Mouse (Mus musculus): ENCODE data around the gene Rerg.

The Rerg gene

DNA sequence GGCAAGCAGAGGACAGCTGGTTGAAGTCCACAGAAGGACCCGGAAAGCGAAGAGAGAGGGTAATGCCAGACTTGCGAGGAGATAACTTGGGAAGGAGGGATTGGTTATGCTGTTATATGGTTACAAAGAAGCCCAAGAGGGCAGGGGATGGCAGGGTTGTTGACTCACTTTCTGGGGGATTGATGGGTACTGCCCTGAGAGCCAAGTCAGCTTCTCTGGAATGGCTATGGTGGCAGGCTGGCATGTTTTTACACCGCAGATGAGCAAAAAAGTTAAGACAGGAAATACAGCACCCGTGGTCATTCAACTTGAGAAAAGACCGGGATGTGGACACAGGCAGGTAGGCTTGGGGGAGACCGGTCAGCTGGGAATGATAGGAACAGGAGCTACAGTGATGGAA is 7.8 kb downstream of the Rerg start:
- no peak for DNase-seq

- no peak for DNase-seq
Measured at GRCm38 (mm10) chr6:137161491-137162088, 8.7 kb downstream of the Rerg start.

- DNase-seq, result no peak
Measured at GRCm38 (mm10) chr6:137159372-137159926, 10.8 kb downstream of the Rerg start.

DNA sequence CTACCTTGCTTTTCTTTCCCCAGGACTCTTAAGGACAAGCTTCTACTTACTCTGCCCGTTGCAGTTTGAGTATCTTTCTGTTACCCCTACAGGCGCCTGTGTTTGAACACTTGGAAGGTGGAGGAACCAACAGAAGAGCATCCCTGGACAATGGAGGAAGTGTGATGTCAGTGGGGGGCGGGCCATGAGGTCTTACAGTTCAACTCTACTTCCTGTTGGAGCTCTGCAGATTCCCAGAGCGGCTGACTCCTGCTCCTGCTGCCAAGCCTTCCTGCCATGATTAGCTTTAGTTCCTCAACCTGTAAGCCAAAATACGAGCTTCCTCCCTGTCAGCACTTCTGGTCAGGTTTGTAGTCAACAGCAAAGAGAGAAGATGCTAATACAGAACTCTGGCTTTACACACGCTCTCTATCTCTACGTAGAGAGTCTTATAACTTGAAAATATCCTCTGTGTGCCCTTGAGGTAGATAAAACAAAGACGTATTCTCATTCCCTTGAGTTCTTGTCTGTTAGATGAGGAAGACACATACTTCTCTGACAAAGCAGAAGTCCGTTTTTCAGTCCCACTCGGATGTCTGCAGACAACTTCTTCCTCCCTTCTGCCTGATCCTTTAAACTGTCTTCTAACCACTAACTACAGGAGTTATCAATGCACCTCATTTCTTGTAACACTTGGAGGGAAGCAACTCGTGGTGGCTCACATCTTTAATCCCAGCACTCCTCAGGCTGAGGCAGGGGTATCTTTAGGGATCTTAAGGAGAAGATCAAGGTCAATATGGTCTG is 13.7 kb downstream of the Rerg start:
- DNase-seq, result no peak

- DNase-seq, result no peak
Measured at GRCm38 (mm10) chr6:137155196-137156137, 14.8 kb downstream of the Rerg start.

DNA sequence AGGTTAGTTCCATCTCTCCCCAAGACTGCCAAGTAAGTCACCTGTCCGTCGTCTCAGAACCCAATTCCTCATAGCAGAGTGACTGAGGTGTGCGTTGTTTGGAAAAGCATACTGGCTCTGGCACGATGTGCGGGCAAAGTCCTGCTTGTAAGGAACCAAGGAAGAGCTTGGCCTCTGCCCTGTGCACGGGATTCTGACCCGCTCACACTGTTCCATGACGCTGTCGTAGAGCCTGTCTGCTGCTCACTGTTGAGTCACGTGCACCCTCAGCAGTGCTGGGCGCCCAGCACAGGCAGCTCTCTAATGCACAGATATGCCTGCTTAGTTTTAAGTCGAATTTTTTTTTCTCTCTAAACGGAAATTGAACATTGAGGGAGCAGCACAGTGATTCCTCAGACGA is 17.3 kb downstream of the Rerg start:
- DNase-seq, result no peak

- no peak for DNase-seq
Measured at GRCm38 (mm10) chr6:137151015-137151414, 19.3 kb downstream of the Rerg start.

DNA sequence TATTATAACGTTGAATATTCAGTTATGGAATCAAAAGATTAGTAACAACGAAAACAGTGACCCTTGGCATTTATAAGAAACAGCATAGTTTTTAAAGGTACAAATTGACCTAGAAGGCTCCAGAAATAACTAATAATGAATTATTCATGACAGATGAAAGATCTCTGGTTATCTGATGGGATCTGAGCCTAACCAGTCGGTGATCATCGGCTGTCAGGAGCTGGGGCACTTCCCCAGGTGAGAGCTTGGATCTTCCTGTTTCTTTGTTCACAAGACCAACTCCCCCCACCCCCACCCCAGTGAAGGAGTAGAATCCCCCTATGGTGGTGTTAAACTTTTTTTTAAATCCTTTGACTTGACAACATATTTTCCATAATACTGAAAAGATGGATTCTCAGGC is 20.5 kb downstream of the Rerg start:
- DNase-seq, result no peak

DNA sequence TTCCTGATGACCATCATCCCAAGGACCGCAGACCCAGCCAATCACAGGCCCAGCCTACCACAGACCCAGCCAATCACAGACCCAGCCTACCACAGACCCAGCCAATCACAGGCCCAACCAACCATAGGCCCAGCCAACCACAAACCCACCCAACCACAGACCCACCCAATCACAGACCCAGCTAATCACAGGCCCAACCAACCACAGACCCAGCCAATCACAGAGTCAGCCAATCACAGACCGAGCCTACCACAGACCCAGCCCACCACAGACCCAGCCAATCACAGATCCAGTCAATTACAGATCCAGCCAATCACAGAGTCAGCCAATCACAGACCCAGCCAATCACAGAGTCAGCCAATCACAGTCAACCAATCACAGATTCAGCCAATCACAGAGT is 23.4 kb downstream of the Rerg start:
- no peak for DNase-seq

GRCm38 (mm10) chr6:137145611-137146010 is 24.7 kb downstream of the Rerg start:
- DNase-seq, result no peak

- DNase-seq, result no peak
Measured at GRCm38 (mm10) chr6:137144958-137145535, 25.2 kb downstream of the Rerg start.

GRCm38 (mm10) chr6:137144526-137144840 is 25.8 kb downstream of the Rerg start:
- no peak for DNase-seq

- DNase-seq, result no peak
Measured at GRCm38 (mm10) chr6:137143818-137144525, 26.3 kb downstream of the Rerg start.

- DNase-seq, result no peak
Measured at GRCm38 (mm10) chr6:137142796-137143195, 27.5 kb downstream of the Rerg start.

- no peak for DNase-seq
Measured at GRCm38 (mm10) chr6:137141247-137141820, 29.0 kb downstream of the Rerg start.

DNA sequence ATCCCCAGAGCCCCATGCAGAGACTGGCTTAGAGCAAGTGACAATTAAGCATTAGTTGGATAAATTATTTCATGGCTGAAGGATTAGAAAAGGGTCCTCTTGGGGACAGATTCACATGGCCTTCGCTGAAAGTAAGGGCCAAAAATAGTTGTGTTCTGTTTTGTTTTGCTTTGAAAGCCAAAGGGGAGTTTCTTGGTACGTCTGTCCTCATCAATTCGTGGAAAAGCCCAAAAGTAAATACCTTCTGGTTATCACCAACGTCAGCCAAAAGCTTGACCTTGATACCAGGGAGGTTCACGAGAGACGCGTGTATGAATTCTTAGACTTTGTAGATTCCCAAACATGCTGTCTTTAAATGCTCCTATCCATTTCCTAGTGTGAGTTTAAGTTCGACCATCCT is 31.5 kb downstream of the Rerg start:
- DNase-seq, result no peak

GRCm38 (mm10) chr6:137138391-137138790 is 31.9 kb downstream of the Rerg start:
- no peak for DNase-seq

DNA sequence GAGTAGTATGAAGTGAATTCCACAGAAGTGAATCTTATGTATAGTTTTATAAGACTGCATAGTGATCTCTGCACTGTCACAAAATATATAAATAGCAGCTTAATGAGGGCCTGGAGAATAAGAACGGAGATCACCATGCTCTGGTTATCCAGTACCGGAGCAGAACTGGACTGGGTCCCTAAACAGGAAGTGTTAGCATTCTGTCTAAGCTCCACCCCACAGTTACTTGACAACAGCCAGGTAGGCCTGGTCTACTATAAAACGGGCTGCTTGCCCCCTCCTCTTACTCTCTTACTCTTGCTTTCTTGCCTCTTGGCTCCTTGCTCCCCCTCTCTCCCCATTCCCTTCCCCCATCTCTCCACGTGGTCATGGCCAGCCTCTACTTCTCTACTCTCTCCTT is 33.9 kb downstream of the Rerg start:
- no peak for DNase-seq

GRCm38 (mm10) chr6:137135506-137136391 is 34.5 kb downstream of the Rerg start:
- no peak for DNase-seq

GRCm38 (mm10) chr6:137131794-137132193 is 38.5 kb downstream of the Rerg start:
- DNase-seq, result no peak

- DNase-seq, result no peak
Measured at GRCm38 (mm10) chr6:137131349-137131748, 38.9 kb downstream of the Rerg start.

All from thymus, adult 18-20 months (tissue).